Mouse (Mus musculus): Measurements from ENCODE around the gene Slc16a11. TPM values are rescaled to one million over a fixed set of nuclear protein-coding genes. Genes with fewer than 3 reads are reported as not detected.

Slc16a11 gene
- 2.5 and 4.8 TPM in 2 replicates for polyA plus RNA-seq (2012; rRNA removed)

DNA sequence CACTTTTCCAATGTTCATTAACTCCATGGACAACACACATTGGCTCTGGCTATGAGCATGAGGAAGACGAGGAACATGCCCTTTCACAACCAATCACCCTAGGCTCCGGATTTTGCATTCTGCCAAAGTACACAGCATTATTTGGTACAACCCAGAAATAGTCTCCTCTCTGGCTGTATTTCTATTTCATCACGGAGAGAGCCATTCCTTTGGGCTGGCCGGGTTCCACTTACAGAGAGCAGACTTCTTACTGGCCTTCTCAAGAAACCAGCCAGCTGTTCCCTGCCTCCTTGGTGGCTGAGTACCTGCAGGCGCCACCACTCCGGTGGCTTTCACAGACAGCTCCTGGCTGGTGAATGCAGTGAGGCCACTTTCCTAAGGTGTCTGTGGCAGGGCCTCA is at the start of gene Slc16a11:
Slc16a11 (plus strand) TSS at position 330 of the 400 bp plus-strand sequence.

DNA sequence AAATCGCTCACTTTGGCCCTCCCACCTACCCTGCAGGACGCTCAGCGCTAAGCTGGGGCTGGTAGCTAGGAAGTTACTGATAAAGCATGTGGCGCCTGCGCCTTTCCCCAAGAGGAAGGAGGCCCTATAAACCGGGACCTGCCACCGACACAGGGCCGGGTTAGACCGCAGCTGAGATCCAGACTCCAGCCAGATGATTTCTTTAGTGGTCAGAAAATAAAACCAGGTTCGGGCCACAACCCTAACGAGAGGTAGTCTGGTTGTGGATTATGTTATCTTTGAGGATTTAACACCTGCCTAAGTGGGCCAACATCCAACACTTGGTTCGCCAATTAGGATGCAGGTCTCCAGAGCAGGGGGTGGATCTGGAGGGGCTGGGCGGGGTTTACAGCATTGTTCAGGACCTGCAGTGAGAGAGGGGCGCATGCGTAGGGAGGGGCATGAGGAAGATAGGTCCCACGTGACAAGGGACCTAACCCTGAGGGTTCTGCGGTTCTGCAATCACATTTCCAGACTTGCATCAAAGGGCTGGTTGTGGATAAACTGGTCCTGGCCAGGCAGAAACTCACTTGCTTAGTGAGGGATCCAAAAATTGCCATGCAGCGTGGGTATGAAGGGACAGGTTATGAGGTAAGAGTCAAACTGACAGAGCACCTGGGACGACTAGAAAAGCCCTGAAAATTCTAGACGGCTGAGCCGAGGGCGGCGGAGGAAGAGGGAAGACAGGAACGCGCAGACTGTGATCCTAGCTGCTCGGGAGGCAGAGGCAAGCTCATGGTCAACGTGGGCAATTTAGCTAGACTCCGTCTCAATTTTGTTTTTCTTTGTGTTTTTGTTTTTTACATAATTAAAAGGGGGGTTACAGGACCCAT is 8.4 kb downstream of the Slc16a11 start, which contains the start of gene Slc16a13:
Slc16a13 (minus strand) TSS at position 334 of the 872 bp plus-strand sequence.

DNA sequence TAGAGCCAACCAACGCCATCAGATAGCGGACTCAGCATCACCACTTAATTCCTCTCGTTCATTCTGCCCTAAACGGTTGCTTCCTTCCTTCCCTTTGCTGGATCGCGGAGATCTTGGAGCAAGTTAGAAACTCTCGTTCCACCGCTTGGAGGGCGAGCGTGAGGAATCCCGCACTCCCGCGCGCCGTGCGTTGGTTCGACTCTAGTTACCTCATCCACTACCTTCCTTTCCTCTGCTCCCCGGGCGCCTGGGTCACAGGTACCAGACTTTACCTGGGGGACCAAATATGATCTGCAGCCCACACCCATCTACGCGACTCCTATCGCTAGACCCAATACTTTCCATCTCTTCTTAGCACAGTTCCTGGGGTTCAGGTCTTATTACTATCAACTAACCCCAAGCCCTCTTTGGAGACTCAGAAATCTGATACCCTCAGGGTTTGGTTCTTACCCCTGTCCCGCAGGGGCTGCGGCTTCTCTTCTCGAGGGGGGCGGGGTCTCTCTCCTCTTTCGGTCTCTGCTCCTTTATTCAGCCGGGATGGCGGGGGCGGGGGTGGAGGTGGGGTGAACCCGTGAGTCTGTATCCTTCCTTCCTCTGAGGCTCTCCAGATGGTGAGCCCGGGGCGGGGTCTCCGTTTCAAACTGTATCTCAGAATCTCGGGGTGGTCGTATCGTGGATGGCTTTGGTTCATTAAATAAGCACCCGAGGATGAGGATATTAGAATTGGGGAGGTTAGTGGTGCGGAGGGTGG is 16.9 kb downstream of the Slc16a11 start, which contains the start of gene Bcl6b:
Bcl6b (minus strand) TSS at position 539 of the 751 bp plus-strand sequence.

DNA sequence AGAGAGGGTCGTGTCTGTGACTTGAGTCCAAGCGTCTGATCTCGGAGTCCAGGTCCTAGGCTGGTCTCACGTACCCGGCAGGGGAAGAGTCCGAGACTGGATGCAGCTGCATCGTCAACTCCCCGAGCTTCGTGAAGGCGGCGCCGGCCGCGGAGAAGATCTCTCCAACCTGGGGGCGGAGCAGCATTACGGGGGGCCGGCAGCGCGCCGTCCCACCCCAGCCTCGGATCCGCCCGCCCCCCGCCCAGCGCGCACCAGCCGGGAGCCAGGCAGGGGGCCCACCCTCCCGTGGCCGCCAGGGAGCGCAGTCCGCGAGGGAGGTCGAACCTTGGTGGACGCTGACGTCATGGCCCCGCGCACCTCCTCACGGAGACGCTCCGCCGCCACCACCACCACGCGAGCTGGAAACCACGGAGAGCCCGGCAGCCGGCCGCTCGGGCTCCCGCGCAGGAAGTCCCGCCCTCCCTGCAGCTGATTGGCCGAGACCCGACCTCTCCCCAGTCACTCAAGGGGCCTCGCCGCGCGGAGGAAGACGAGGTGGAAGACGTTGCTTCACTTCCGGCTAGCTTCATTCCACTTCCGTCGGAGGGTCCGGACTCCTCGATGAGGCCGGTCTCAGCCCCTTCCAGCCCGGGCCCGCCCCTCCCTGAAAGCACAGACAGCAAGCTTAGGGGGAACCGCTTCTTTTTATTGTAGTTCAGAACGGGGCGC is 25.1 kb downstream of the Slc16a11 start, which contains the start of gene 0610010K14Rik:
0610010K14Rik (minus strand) TSS at position 458 of the 711 bp plus-strand sequence.

DNA sequence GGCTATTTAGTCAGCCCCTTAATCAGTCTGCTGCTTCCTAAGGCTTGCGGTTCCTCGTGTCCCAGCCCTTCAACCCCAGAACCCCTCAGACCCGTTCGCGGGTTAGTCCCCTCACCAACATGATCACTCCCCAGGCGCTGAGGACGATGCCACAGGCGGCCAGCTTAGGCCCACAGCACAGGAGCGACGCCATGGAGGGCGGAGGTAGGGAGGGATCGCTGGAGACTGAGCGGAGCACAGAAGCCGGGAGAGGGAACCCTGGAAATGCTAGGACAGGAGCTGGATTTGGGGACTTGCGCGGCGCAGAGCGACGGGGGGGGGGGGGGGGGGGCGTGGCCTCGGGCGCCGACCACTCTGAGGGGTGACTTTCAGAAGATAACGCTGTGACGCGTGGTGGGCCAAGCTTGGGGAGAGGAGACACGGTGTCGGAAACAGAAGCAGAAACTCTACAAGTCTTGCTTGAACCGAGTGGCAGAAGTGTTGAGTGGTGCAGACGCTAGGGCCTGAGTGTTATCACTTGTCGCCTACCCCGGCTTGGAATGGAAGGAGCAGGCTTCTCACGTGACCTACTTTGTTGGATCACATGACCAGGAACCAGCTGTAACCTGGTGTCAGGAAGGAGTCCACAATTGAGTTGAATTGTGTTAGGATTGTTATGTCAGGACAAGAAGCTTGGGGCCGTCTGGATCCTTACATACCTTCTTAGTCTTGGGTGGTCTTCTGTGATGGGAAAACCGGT is 27.2 kb downstream of the Slc16a11 start, which contains the start of the genes Gm21988 and Rnasek:
Gm21988 (minus strand) TSS at position 290 of the 739 bp plus-strand sequence.
Rnasek (minus strand) TSS at position 302 of the 739 bp plus-strand sequence.

DNA sequence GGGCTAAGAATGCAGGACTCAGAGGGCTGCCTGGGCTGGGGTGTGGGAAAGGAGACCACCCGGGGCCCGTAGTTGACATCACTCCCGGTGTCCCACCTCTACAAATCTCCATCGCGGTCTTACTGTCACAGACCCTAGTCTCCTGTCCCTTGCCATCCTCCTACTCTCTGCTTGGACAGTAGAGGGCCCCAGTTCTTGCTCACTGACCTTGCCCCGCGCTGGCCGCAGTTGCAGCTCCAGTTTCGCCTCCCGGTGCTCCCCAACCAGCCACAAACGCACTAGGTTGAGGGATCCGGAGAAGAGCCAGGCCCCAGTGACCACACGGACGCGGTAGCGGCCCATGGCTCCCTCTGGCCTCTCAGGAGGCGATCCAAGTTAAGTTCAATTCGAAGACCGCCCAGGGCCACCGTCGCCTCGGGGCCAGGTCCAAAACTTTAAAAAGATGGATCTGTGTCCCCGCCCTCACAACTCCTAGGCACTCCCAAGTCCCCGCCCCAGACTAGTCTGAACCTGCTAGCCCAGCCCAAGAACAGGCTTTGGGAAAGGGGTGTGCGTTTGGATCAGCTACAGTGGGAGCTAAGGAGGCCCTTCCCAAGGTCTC is 42.5 kb downstream of the Slc16a11 start, which contains the start of gene Alox12:
Alox12 (minus strand) TSS at position 423 of the 601 bp plus-strand sequence.

Other genes with a start within 250 kb of the Slc16a11 start
- 0.27 and 3.1 TPM in 2 replicates for gene Cldn7, start 248.0 kb upstream of the Slc16a11 start, polyA plus RNA-seq (2012; rRNA removed)
- 101 and 111 TPM in 2 replicates for gene Ctdnep1, start 231.6 kb upstream of the Slc16a11 start, polyA plus RNA-seq (2012; rRNA removed)
- gene Elp5, start 230.2 kb upstream of the Slc16a11 start, polyA plus RNA-seq (2012; rRNA removed) = 127 and 144 TPM in 2 replicates
- gene Gabarap, start 221.6 kb upstream of the Slc16a11 start, polyA plus RNA-seq (2012; rRNA removed) = 521 and 610 TPM in 2 replicates
- 60.2 and 65.1 TPM in 2 replicates for gene Phf23, start 217.0 kb upstream of the Slc16a11 start, polyA plus RNA-seq (2012; rRNA removed)
- 42.8 and 47.8 TPM in 2 replicates for gene Dvl2, start 212.2 kb upstream of the Slc16a11 start, polyA plus RNA-seq (2012; rRNA removed)
- gene Acadvl, start 197.3 kb upstream of the Slc16a11 start, polyA plus RNA-seq (2012; rRNA removed) = 45.6 and 50.3 TPM in 2 replicates
- 202 and 211 TPM in 2 replicates for gene Dlg4, start 195.8 kb upstream of the Slc16a11 start, polyA plus RNA-seq (2012; rRNA removed)
- gene Asgr1, start 158.7 kb upstream of the Slc16a11 start, polyA plus RNA-seq (2012; rRNA removed) = 2.0 and 2.2 TPM in 2 replicates
- 0.05 TPM in 1 of 2 replicates, not detected in the other for gene Asgr2, start 120.1 kb upstream of the Slc16a11 start, polyA plus RNA-seq (2012; rRNA removed)
- gene Mgl2, start 82.4 kb upstream of the Slc16a11 start, polyA plus RNA-seq (2012; rRNA removed) = 0.61 and 0.74 TPM in 2 replicates
- gene Clec10a, start 56.6 kb upstream of the Slc16a11 start, polyA plus RNA-seq (2012; rRNA removed) = 1.0 and 1.2 TPM in 2 replicates
- 12.4 and 12.5 TPM in 2 replicates for gene Slc16a13, start 8.3 kb downstream of the Slc16a11 start, polyA plus RNA-seq (2012; rRNA removed)
- gene Bcl6b, start 17.0 kb downstream of the Slc16a11 start, polyA plus RNA-seq (2012; rRNA removed) = 5.7 and 6.6 TPM in 2 replicates
- 174 and 197 TPM in 2 replicates for gene 0610010K14Rik, start 25.2 kb downstream of the Slc16a11 start, polyA plus RNA-seq (2012; rRNA removed)
- gene Gm21988, start 27.1 kb downstream of the Slc16a11 start, polyA plus RNA-seq (2012; rRNA removed) = 15.3 and 17.5 TPM in 2 replicates
- 69.4 and 72.3 TPM in 2 replicates for gene Rnasek, start 27.1 kb downstream of the Slc16a11 start, polyA plus RNA-seq (2012; rRNA removed)
- gene Alox12, start 42.6 kb downstream of the Slc16a11 start, polyA plus RNA-seq (2012; rRNA removed) = 0.93 and 1.4 TPM in 2 replicates
- gene Alox12e, start 109.9 kb downstream of the Slc16a11 start, polyA plus RNA-seq (2012; rRNA removed) = 0.13 TPM in 1 of 2 replicates, not detected in the other
- gene Alox15, start 139.3 kb downstream of the Slc16a11 start, polyA plus RNA-seq (2012; rRNA removed) = 0.07 and 0.18 TPM in 2 replicates
- gene Pelp1, start 197.3 kb downstream of the Slc16a11 start, polyA plus RNA-seq (2012; rRNA removed) = 32.2 and 32.3 TPM in 2 replicates
- gene Arrb2, start 219.9 kb downstream of the Slc16a11 start, polyA plus RNA-seq (2012; rRNA removed) = 81.0 and 83.3 TPM in 2 replicates
- 40.6 and 42.1 TPM in 2 replicates for gene Med11, start 239.2 kb downstream of the Slc16a11 start, polyA plus RNA-seq (2012; rRNA removed)
- 1.5 TPM in 2 replicates for gene Zmynd15, start 246.7 kb downstream of the Slc16a11 start, polyA plus RNA-seq (2012; rRNA removed)
- 3.5 and 5.7 TPM in 2 replicates for gene Cxcl16, start 247.2 kb downstream of the Slc16a11 start, polyA plus RNA-seq (2012; rRNA removed)

Data from central nervous system, embryonic 14 days (tissue).